Mouse (Mus musculus): ENCODE results near the gene Trpm2.

DNA sequence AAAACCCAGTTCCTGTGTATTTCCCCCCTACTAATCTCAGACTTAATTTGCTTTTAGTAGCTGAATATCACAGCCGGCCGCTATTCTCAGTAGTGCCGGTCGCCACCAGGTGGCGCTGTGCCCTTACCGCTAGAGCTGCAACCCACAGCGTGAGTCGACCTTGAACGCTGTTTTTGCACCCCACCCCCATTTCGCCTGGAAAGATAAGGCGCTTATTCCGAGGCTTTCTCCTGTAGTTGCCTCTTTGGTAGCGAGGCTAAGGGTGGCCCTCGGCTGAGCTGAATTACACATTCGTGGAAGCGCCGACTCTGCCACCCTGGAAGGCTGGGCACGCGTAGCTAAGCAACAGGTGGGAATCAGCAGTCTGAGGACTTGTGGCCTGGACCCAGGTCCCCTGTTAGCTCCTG lies 48.4 kb upstream of the Trpm2 start:
- TF ChIP-seq MYOG (IDR thresholded peaks at IDR 0.05; ENCODE audit: control insufficient read depth in 1 of 3, insufficient read depth in 1 of 3, insufficient read length in 2 of 3, low read depth in 2 of 3) = peak in 1 of 3 experiments; percentile 5
- TF ChIP-seq POLR2A (IDR thresholded peaks at IDR 0.05; ENCODE audit: insufficient read length, low read depth) = no peak
- no peak for TF ChIP-seq POLR2AphosphoS2 (IDR thresholded peaks at IDR 0.05; ENCODE audit: insufficient read length, low read depth)
- no peak for TF ChIP-seq TCF12 (IDR thresholded peaks at IDR 0.05; ENCODE audit: insufficient read depth, poor library complexity, severe bottlenecking)
- no peak for TF ChIP-seq REST (IDR thresholded peaks at IDR 0.05; ENCODE audit: insufficient read depth, insufficient read length)

Measured in myocyte (in vitro differentiated cells).